Mouse (Mus musculus) myocyte (in vitro differentiated cells): ENCODE results near the gene AW549877.

ENCODE experiments used
- E2F4 ChIP-seq: IDR thresholded peaks from one replicate; pipeline ENCODE4 v1.6.1; 2011; ENCODE audit warnings: mild to moderate bottlenecking, control low read depth, moderate library complexity; ENCODE audit not compliant: insufficient read depth
- MAX ChIP-seq: IDR thresholded peaks from one replicate; pipeline ENCODE4 v1.6.1; 2011; ENCODE audit warnings: low read depth, mild to moderate bottlenecking, control low read depth
- MYOD1 ChIP-seq, 3 experiments: IDR thresholded peaks; one replicate each; pipeline ENCODE4 v1.6.1; 2011; ENCODE audit warnings: control low read depth in 2 of 3, low read depth in 2 of 3, mild to moderate bottlenecking in 2 of 3, moderate library complexity in 1 of 3; ENCODE audit not compliant: insufficient read length in 2 of 3, control insufficient read depth in 1 of 3
- MYOG ChIP-seq, 3 experiments: IDR thresholded peaks; one replicate each; pipeline ENCODE4 v1.6.1; 2011; ENCODE audit warnings: control low read depth in 2 of 3, low read depth in 2 of 3, mild to moderate bottlenecking in 2 of 3; ENCODE audit not compliant: insufficient read length in 2 of 3, control insufficient read depth in 1 of 3, insufficient read depth in 1 of 3
- POLR2A ChIP-seq: IDR thresholded peaks from one replicate; pipeline ENCODE4 v1.6.1; 2011; ENCODE audit warnings: low read depth, mild to moderate bottlenecking, control low read depth, moderate library complexity; ENCODE audit not compliant: insufficient read length
- POLR2AphosphoS2 ChIP-seq: IDR thresholded peaks from one replicate; pipeline ENCODE4 v1.6.1; 2011; ENCODE audit warnings: low read depth, control low read depth; ENCODE audit not compliant: insufficient read length
- REST ChIP-seq: IDR thresholded peaks from one replicate; pipeline ENCODE4 v1.6.1; 2011; ENCODE audit warnings: mild to moderate bottlenecking, control low read depth, moderate library complexity; ENCODE audit not compliant: insufficient read depth, insufficient read length
- TCF12 ChIP-seq: IDR thresholded peaks from one replicate; pipeline ENCODE4 v1.6.1; 2011; ENCODE audit warnings: mild to moderate bottlenecking, control low read depth; ENCODE audit not compliant: poor library complexity, insufficient read depth, severe bottlenecking

GRCm38 (mm10) chr15:4027671-4028410 lies 32.3 kb upstream of the AW549877 start:
- TF ChIP-seq E2F4, result no peak
- no peak for TF ChIP-seq POLR2A
- TF ChIP-seq MYOG (IDR thresholded peaks at IDR 0.05; ENCODE audit: control insufficient read depth in 1 of 3, insufficient read depth in 1 of 3, insufficient read length in 2 of 3, low read depth in 2 of 3), result no peak
- no peak for TF ChIP-seq REST
- TF ChIP-seq POLR2AphosphoS2, result no peak
- no peak for TF ChIP-seq MAX
- no peak for TF ChIP-seq TCF12
- no peak for TF ChIP-seq MYOD1 (IDR thresholded peaks at IDR 0.05; ENCODE audit: control insufficient read depth in 1 of 3, insufficient read length in 2 of 3, low read depth in 2 of 3)
